Mouse (Mus musculus): ENCODE results near the gene Sorl1.

Sorl1 gene

DNA sequence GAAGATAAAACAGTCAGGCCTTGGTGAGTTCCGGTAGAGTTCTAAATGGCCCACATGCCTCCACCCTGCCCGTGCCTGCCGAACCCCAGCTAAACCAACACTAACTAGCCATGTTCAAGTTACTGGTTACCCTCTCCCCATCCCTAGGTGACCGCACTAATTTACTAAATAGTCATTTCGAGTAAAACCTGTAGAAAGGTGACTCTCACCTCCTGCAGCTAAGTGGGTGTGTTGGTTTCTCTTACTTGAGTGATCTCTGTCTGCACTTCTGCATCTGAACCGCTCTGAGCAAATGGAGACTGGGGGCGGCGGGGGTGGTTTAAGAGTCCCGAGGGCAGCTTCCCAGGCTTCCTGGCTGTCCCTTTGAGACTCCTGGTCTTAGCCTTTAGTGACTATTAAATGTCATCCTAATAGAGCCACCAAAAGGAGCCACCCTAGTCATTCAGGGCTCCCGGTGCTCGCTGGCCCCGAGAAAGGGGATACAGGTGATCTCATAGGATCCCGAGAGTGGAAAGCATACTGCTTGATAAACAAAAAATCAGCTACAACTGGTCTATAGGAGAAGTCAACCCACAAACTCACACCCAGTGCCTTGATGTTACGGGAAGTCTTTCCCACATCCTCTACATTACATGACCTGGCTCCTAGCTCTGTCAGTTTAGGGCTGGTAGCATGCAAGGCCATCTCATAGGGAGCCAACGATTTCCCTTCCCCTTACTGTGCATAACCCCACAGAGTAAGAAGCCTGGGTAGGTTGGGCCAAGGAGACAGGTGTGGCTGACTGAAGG is 155.2 kb downstream of the Sorl1 start:
- DNase-seq (ENCODE audit: low read depth, low spot score) = no peak

- DNase-seq (ENCODE audit: low read depth, low spot score) = no peak
Measured at GRCm38 (mm10) chr9:41961274-41961673, 162.8 kb downstream of the Sorl1 start.

GRCm38 (mm10) chr9:41958282-41958681 is 165.8 kb downstream of the Sorl1 start:
- no peak for DNase-seq (ENCODE audit: low read depth, low spot score)

DNA sequence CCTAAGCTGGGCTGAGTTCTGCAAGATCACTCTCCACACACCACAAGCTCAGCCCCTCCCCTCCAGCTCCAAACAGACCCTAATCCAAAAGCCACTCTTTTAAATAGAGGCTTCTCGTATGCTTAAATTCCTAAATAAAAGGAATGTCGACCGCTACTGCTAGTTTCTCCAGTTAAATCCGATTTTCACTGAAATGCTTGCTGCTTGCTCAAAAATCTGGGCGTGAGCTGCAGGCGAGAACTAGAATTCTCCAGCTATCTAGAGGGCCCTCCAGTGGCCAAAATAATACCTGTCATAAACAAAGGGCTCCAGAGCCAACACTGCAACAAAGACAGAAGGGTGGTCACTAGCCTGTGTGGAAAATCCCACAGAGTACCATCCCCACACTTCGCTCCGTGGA is 170.6 kb downstream of the Sorl1 start:
- no peak for DNase-seq (ENCODE audit: low read depth, low spot score)

GRCm38 (mm10) chr9:41952650-41953204 is 171.4 kb downstream of the Sorl1 start:
- DNase-seq (ENCODE audit: low read depth, low spot score) = no peak

GRCm38 (mm10) chr9:41951472-41952129 is 172.5 kb downstream of the Sorl1 start:
- DNase-seq (ENCODE audit: low read depth, low spot score) = no peak

DNA sequence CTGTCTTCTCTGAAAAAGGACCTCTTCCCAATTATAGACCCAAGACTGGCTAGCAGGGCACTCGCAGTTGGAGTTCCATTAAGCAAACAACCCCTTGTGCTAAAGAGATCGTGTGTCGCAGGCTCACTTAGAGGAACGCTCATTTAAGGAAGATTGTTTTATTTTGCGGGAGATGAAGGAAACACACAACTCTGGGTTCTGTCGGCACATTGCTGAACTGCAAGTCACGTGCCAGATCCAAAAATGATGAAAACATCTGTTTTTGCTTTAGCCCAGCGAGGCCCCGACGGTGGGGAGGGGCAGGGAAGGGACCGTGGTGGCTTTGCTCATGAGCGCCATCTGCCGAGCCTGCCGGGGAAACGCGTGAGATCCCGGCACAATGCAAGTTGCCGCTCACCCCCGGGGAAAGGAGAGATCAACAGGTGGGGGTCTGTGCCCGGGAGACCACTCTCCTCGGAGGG is 173.1 kb downstream of the Sorl1 start:
- no peak for DNase-seq (ENCODE audit: low read depth, low spot score)

- no peak for DNase-seq (ENCODE audit: low read depth, low spot score)
Measured at GRCm38 (mm10) chr9:41950109-41950990, 173.7 kb downstream of the Sorl1 start.

DNA sequence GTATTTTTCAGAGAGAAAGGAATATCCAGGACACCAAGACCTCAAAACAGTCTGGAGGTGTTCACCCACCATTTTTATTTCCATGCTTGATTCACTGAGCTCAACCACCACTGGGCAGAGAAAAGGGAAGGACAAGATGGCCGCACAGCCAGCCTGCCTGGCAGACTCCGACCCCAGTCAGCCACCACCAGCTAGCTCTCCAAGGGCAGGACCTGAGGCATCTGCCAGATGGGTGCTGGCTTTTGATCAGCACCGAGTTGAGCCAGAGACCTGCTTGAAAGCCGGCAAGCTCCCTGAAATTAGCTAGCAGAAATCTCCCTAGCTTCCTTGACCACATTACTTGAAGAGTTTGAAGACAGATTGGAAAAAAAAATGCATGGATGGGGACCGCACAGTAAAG is 174.6 kb downstream of the Sorl1 start:
- no peak for DNase-seq (ENCODE audit: low read depth, low spot score)

GRCm38 (mm10) chr9:41944964-41945363 is 179.1 kb downstream of the Sorl1 start:
- DNase-seq (ENCODE audit: low read depth, low spot score) = no peak

- no peak for DNase-seq (ENCODE audit: low read depth, low spot score)
Measured at GRCm38 (mm10) chr9:41942970-41943635, 181.0 kb downstream of the Sorl1 start.

DNA sequence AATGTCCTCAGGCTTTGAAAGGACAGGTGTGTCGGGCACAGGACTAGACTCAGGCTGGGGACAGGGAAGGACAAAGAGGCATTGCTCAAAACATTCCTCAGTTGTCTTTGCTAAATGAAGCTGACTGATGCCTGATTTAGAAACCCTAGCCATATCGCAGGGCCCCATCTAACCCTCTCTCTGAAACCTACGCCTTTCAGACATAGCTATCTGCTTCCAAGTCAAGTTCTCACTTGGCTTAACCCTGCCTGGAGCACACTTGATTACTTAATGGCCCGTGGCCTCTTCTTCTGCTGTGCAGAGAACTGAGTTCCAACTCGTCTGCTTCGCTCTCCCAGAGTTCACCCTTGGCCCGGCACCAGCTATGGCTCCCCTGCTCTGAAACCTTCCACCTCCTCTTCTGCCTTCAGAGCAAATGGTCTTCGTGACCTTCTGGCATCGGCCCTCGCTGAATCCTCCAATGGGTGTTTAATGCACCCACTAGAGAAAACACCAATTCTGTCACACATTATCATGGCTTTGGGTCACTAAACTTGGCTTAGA is 183.7 kb downstream of the Sorl1 start:
- no peak for DNase-seq (ENCODE audit: low read depth, low spot score)

GRCm38 (mm10) chr9:41938449-41938848 is 185.6 kb downstream of the Sorl1 start:
- no peak for DNase-seq (ENCODE audit: low read depth, low spot score)

GRCm38 (mm10) chr9:41937967-41938348 is 186.1 kb downstream of the Sorl1 start:
- no peak for DNase-seq (ENCODE audit: low read depth, low spot score)

DNA sequence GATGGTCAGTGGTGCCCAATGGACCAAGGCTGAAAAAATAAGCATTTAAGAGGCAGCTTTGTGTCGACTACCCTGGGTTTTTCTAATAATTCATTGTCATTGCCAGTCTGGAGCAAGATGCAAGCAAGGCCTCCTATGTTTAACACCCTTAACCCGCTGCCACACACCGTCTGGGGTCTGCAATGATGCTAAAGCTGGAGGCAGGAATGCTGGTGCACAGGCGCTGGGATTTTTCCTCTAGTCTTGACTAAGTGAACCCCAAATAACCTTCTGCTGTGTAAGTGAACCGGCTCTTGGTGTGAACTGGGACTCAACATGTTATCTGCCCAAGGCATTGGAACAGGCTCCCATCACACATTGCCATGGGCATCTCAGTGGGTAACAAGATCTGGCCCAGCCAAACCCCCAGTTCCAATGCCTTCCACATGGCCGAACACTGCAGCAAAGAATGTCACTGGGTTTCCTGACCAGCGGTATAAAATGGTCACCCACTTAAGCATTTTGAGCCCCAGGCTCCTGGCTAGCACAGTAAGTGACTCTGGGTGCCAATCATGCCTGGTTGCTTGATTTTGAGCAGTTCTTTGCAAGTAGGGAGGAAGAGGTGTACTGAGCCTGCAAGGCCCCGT is 186.6 kb downstream of the Sorl1 start:
- no peak for DNase-seq (ENCODE audit: low read depth, low spot score)

DNA sequence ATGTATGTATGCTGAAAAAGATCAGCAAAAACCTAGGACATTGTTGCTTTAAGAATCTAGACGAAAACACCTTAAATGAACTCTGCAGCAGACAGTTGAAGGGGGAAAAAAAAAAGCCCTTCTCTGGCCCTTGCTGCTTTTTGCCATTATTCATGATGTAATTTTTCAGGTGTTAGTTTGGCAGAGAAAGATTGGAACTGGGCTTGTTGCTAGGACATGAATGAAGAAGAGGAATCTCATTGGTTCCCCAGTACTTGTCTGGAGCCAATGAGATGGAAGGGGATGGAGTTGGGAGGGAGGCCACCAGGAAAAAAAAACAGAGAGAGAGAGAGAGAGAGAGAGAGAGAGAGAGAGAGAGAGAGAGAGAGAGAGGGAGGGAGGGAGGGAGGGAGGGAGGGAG is 187.5 kb downstream of the Sorl1 start:
- DNase-seq (ENCODE audit: low read depth, low spot score) = no peak

DNA sequence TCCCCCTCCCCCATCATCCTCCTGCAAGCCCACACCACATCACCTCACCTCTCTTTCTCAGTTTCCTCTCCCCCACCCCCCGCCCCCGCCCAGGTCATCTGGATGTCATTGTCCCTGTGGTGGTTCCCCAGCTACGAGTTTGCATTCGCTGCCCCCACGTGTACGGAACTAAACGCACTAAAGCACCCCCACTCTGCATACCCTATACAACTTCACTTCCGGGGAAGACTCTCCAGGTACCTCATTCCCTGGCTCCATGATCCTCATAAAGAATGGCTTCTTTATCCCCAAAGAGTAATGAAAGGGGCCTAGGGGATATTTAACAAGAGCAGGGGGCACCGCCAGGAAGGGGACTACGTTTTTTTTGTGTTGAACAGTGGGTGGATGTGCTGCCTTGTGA is 188.1 kb downstream of the Sorl1 start:
- DNase-seq (ENCODE audit: low read depth, low spot score) = no peak

GRCm38 (mm10) chr9:41935373-41935971 is 188.6 kb downstream of the Sorl1 start:
- no peak for DNase-seq (ENCODE audit: low read depth, low spot score)

DNA sequence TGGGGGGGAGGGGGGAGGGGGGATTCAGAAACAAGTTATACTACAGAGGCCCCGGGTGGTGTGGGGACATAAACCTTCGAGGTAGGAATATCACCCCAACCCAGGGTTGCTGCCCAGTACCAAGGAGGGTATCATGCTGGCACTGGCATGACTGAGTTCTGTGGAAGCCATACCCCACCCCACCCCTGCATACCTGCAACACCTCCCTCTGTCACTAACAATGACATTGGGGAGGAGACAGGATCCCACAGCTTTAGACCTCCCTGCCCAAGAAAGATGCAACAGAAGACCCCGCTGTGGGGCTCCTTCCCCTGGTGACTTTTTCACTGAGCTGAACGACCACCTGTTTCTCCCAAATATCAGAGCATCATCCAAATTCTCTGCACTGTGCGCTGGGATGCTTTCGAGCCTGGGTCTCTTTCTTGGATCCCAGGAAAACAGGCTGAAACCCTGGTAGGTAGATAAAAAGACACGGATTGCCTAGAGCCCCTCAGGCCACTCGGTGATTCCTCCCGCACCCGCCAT is 189.2 kb downstream of the Sorl1 start:
- no peak for DNase-seq (ENCODE audit: low read depth, low spot score)

GRCm38 (mm10) chr9:41929986-41930385 is 194.1 kb downstream of the Sorl1 start:
- no peak for DNase-seq (ENCODE audit: low read depth, low spot score)

Data from retina, postnatal 7 days (tissue).